Mouse (Mus musculus) gastrocnemius, adult 8-10 months (tissue): ENCODE measurements around the gene Slc16a6. TPM values are rescaled to one million over a fixed set of nuclear protein-coding genes. Genes with fewer than 3 reads are reported as not detected.

Experiments
- DNase-seq, 2 experiments: peaks; one replicate each; pipeline ENCODE4 v3.0.0; 2022; ENCODE audit warnings: low spot score in 2 of 2
- microRNA-seq: library from miRNA; unstranded; fragments of <30 nt; microRNA quantifications from one replicate; pipeline ENCODE4 v1.2.0, GENCODE M21; 2022
- total RNA-seq, 4 experiments: library from RNA; stranded (reverse); gene quantifications; 2 replicates each; pipeline ENCODE4 v1.2.4; 2022

Gene Slc16a6
- total RNA-seq, 4 experiments from 2014 or later = 2.9 to 5.7 (median 4.0) TPM

DNA sequence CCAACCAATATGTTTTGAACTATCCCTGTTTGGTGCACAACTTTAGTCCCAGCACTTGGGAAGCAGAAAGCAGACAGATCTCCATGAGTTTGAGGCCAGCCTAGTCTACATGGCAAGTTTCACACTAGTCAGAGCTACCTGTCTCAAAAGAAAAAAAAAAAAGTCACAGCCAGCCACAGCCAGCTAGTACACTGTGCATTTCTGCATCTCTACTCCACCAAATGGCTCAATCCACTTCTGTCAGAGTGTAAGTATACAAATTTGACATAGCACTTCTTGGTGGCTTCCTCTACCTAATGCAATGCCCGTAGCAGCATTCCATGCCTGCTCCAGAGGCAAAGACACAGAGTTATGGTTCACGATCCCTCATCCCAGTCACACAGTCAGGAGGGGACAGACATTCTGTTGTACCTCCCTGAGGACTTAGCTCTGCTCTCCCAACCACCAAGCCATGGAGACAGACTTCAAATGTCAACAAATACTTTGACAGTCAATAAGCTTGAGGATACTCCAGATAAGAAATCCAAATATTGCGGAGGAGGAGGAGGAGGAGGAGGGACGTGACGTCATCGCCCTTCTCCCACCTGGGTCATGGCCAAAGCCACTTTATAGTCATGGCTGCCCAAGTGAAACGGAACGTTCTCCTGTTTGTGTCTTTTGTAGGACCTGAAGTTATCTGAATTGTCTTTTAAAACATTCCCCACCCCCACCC is 56.5 kb downstream of the Slc16a6 start:
- no peak for DNase-seq

DNA sequence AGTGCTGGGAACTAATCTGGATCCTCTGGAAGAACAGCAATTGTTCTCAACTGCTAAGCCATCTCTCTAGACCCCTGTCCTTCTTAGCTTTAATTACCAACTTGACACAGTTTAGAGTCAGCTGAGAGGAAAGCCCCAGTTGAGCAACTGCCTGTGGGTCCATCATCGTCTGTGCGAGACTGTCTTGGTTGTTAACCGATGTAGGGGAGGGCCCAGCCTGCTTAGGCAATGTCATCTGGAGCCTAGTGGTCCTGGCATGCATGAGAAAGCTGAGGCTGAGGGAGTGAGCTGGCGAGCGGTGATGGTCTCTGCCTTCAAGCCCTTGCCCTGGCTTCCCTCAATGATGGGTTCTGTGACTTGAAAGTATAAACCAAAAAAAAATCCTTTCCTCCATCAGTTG is 58.6 kb downstream of the Slc16a6 start:
- DNase-seq = no peak

DNA sequence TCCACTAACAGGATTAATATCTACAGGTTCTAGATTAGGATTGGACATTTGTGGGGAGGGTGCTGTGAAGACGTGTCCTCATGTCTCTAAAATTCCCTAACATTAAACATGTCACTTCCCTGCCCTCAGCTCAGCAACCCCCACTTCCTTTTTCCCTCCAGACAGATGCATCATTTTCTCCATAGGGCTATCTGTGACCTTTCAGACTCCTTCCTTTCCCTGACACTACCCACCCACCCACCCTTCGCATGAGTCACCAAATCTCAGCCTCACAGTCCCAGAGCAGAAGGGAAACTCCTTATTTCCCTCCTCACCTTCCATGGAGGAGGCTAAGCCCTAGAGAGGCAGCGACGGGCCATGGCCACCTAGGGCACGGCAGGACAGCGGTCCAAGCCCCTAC is 59.8 kb downstream of the Slc16a6 start, which contains the start of gene 9930022D16Rik:
TSS of gene 9930022D16Rik (plus strand) at position 301 of the 400 bp plus-strand sequence.
- DNase-seq = no peak

DNA sequence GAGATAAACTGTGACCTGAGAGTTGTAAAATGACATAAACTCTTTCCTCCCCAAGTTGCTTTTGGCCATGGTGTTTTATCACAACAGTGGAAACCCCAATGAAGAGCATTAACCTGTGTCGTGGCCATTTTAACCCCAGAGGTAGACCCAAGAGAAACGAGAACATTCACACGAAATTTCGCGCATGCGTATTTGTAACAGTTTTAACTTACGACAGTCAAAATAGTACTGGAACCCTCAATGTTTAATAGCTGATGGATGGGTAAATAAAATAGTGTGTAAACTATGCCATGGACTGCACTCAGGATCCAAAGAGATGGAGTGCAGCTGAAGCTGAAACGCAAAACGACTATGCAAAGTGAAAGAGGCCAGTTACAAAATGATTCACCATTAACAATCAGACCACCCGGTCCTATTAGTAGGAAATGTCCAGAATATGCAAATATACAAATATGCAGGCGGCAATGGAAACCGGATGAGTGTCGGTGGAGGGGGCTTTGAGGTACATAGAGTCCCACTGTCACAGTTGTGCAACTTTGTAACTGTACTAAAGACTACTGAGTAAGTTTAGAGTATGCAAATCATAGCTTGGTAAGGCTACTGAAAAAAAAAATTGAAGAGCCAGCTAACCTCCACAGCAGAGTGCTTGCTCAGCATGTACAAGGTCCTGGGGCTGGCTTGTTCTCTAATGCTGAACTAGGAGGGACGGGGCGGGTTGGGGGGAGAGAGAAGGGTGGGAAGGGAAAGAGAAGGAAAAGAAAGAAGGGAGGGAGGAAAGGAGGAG is 63.0 kb downstream of the Slc16a6 start:
- DNase-seq = no peak

DNA sequence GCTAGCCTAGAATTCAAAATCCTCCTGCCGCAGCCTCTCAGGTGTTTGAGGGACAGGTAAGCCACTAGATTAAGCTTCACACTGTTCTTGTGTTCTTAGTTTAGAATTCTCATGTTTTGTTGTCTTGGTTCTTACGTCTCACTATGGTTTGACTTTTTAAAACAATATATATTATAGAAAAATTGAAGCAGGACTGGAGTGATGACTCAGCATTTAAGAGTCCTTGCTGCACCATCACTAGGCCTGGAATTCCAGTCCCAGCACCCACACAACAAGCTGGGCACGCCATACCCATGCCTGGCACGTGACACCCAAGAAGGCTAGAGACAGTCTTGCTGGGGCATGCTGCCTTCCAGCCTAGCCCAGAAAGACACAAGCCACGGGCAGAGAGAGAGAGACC is 67.0 kb downstream of the Slc16a6 start:
- no peak for DNase-seq

Small RNAs within 50 kb of the gene (microRNA-seq; reads per million reads assigned to microRNA genes)
- not detected for gene Gm25540

Other genes starting within 250 kb of the Slc16a6 start
- gene Rgs9, start 175.5 kb downstream of the Slc16a6 start, total RNA-seq = not detected
- gene Gna13, start 110.8 kb downstream of the Slc16a6 start, total RNA-seq = 10 to 100 TPM; 23.3 to 30.3 (median 28.4) TPM
- gene 9930022D16Rik, start 59.7 kb downstream of the Slc16a6 start, total RNA-seq = not detected
- 10 to 100 TPM; 64.3 to 84.3 (median 72.6) TPM for gene Amz2, start 47.7 kb downstream of the Slc16a6 start, total RNA-seq
- 1 to 10 TPM; 1.1 to 1.8 (median 1.2) TPM for gene Arsg, start 224 bp downstream of the Slc16a6 start, total RNA-seq
- 10 to 100 TPM; 47.2 to 68.4 (median 59.2) TPM for gene Wipi1, start 138.4 kb upstream of the Slc16a6 start, total RNA-seq
- 100 to 1,000 TPM in 2 of 4 experiments, 10 to 100 TPM in 2; 98.3 to 106 (median 101) TPM for gene Prkar1a, start 175.8 kb upstream of the Slc16a6 start, total RNA-seq
- 1 to 10 TPM in 2 of 4 experiments, under 1 TPM in 2; 0.87 to 1.7 (median 1.2) TPM for gene Fam20a, start 248.7 kb upstream of the Slc16a6 start, total RNA-seq